Mouse (Mus musculus) 3T3-L1 (cell line): ENCODE results near the gene Foxa2.

Experiments used
- DNase-seq: peaks from one replicate; pipeline ENCODE4 v3.0.0-alpha.2; 2015; ENCODE audit warnings: low read depth, low spot score

Gene Foxa2

GRCm38 (mm10) chr2:148004554-148005521, 41.9 kb downstream of the Foxa2 start:
- DNase-seq = no peak

- DNase-seq = no peak
Measured at GRCm38 (mm10) chr2:148003511-148003910, 43.3 kb downstream of the Foxa2 start.

DNA sequence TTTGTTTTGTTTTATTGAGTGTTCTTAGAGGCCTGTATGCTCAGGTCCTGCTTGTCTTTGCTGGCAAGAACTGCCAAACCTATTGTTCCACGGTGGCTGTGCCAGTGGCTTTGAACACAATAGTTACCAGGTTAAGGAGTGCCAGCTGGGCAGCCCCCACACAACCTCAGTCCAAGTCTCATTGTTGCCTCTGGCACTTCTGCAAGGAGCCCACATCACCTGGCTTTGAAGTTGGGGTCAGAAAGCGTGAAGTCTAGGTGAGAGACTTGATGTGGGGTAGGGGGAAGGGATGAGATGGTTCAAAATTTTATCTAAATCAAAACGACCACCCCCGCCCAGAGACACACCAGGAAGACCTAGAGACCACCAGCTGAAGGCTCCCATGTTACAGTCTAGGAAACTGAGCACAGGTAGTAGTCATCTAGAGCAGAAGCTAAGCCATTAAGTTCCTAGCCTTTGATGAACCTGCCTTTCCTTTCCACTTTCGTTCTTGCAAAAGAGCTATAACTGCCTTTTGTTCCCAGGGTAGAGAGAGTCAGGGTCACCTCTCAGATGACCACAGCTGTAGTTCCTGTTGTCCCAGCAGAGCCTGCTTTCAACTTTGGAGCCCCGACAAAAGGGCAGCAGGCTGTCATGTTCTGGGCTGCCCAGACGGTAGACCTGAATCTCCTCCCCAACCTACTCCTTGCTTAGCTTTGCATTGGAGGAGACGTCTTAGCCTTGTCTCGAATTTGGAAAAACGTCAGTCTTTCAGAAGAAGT, 48.4 kb downstream of the Foxa2 start:
- no peak for DNase-seq

GRCm38 (mm10) chr2:147996781-147997180, 50.0 kb downstream of the Foxa2 start:
- no peak for DNase-seq

DNA sequence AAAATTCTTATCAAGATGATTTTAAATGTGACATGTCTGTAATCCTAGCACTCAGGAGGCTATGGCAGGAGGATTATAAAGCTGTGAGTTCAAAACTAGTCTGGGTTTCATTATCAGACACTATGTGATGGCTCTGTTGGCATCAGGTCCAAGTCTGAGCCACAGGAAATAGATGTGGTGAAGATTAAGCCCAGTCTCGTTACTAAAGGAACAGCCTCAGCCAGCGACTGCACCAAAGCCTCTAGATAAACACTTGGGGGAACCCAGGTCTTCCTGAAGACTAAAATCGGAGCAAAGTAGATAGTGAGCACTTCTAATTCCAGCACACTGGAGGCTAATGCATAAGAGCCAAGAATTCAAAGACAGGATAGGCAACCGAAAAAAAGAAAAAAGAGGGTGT, 52.9 kb downstream of the Foxa2 start:
- DNase-seq = no peak

DNA sequence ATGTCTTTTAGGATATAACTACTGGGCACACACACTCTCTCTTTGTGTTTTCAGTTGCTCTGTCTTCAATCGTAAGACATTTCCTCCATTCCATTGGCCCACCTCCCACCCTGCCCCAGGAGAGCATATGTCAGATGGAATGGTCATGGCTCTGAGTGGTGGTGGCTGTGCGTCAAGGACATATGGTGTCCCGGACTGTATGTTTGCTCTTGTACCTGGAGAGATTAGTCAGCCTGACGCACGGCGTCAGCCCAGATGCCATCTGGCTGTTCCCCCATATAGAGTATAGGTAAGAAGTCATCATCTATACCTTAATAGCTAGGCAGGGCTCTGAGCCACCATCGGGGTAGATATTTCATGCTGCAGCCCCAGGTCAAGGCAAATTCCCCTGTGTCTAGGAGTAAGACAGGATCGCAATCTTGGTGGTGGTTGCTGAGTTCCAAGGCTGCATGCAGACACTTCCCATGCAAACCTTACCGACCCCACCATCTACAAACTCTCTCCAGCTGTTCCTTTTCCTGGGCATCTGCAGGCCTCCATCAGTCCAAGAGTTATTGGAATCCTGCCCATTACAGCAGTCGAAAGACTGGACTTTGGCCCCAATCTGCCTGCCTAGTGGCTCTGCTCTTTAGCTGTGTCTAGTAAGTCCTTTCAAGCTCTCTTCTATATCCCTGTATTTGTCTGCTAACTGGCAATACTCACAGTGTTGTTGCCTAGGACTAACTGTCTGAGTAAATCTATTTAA, 53.7 kb downstream of the Foxa2 start:
- no peak for DNase-seq
